Mouse (Mus musculus): ENCODE measurements around the gene Plxna2.

Gene Plxna2

GRCm38 (mm10) chr1:194617918-194618317 lies at the start of gene Plxna2:
TSS of gene Plxna2 (plus strand) at chr1:194618218.
- no peak for DNase-seq (ENCODE audit: low spot score)

GRCm38 (mm10) chr1:194573870-194574269 lies 44.1 kb upstream of the Plxna2 start:
- no peak for DNase-seq (ENCODE audit: low spot score)

- DNase-seq (ENCODE audit: low spot score), result no peak
These were observed 39.7 kb upstream of the Plxna2 start for GRCm38 (mm10) chr1:194578270-194578669.

DNA sequence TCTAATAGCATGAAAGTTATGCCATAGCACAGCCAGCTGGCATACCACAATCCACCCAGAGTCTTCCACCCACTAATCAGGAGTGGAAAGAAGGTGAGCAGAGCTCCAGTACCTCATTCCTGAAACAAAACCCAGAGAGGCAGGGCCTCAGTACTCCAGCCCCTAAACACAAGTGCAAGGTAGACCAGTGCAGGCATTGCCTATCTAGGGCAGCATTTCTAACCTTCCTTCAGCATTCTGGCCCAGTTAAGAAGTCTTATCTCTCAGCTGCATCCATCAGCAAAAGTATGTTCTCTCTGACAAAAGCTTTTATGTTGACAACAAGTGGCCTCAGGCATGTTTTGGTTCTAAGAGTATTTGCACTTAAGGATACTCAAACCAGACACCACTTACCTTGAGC lies 37.5 kb upstream of the Plxna2 start:
- DNase-seq (ENCODE audit: low spot score), result no peak

GRCm38 (mm10) chr1:194586670-194587069 lies 31.3 kb upstream of the Plxna2 start:
- no peak for DNase-seq (ENCODE audit: low spot score)

GRCm38 (mm10) chr1:194587532-194587931 lies 30.5 kb upstream of the Plxna2 start:
- no peak for DNase-seq (ENCODE audit: low spot score)

DNA sequence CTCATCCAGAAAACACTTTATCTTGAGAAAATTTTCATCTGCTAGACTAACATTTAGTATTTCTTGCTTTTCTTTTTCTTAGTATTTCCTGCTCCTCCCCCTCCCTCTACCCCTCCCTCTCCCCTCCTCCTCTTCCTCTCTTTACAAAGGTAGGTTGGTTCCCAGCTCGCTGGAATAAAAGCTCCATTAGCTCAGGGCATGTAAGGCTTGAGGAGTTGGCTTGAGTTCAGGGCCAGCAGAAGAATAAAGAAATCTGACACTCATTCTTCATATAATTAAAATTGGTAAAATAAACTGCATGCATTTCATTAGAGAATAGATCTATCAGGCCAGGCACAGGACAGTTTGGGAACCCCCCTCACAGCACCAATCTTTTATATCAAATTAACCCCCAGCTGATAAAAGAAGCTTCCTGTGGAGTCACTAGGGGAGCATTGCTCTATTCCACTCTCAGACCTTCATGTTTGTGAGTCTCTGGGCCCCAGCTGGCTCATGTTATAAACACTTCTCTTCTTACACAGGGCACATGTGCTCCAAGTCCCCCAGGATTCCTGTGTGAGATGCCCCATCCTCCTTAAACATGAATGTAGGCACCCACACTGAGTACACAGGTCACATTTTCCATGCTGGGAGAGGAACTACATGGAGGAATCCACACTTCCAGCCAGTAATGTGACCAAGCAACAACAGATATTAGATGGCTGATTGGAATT lies 29.9 kb upstream of the Plxna2 start:
- DNase-seq (ENCODE audit: low spot score), result no peak

- DNase-seq (ENCODE audit: low spot score), result no peak
These were observed 29.1 kb upstream of the Plxna2 start for GRCm38 (mm10) chr1:194588711-194589451.

- no peak for DNase-seq (ENCODE audit: low spot score)
These were observed 24.9 kb upstream of the Plxna2 start for GRCm38 (mm10) chr1:194593155-194593554.

GRCm38 (mm10) chr1:194607406-194608261 lies 10.4 kb upstream of the Plxna2 start:
- DNase-seq (ENCODE audit: low spot score), result no peak

DNA sequence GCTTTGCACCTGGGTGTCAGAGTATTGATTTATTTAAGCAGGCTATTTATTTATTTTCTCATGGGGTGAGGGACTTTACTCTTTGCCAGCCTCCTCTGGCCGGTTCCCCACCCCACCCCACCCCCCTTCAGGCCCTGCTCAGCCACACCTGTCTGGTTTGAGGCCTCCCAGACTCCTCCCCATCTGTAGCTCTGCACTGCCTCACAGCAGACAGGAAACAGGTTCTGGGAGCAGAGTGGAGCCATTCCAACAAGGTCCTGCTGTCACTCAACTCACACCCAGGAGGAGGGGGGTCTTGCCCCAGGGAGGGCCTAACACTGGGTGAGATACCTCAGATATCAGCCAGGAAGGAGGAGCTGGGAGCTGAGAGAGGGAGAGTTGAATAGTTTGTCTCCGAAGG lies 7.5 kb upstream of the Plxna2 start:
- DNase-seq (ENCODE audit: low spot score), result no peak

- no peak for DNase-seq (ENCODE audit: low spot score)
These were observed 5.4 kb upstream of the Plxna2 start for GRCm38 (mm10) chr1:194612628-194613027.

GRCm38 (mm10) chr1:194613271-194613834 lies 4.7 kb upstream of the Plxna2 start:
- no peak for DNase-seq (ENCODE audit: low spot score)

- DNase-seq (ENCODE audit: low spot score), result no peak
These were observed 3.8 kb upstream of the Plxna2 start for GRCm38 (mm10) chr1:194613923-194614830.

GRCm38 (mm10) chr1:194616136-194616535 lies 1.9 kb upstream of the Plxna2 start:
- DNase-seq (ENCODE audit: low spot score), result no peak

GRCm38 (mm10) chr1:194618841-194619311 lies 858 bp downstream of the Plxna2 start:
- DNase-seq (ENCODE audit: low spot score), result peak; percentile 86

DNA sequence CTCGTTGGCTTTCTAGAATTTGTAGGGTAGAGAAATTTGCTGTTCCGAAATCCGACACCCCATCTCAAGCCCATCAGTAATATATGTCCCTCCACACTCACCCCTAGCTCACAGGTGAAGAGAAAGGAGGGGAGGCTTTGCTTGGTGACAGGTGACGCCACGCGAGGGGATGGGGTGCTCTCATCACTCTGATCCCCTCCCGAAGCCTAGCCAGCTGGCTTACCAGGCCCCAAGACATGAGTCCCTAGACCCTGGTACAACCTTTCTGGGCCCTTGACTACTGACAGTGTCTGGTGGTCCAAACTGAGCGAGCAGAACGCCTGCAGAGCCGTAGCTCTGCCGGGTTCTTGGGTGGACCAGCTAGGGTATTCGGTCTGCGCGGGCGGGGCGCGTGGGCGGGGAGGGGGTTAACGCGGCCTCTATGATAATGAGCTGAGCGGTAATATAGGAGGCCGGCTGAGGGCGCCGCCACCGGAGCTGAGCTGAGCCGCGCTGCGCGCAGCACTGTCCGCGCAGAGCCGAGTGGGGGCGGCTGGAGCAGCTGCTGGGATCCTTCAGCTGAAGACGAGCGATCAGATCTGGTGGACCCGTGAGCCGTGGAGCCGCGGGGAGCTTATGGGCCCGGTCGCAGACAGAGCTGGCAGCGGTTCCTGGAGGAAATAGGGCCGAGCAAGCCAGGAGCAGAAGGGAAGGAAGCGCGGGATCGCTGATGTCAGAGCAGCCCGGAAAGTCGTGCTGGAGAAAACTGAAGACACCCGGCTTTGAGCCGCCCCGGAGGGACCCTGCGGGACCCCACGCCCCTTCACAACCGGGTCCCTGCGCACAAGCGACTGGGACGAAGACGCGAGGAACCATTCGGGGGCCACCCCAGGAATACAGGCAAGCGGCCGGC lies 1.6 kb downstream of the Plxna2 start:
- DNase-seq (ENCODE audit: low spot score), result peak; percentile 85

GRCm38 (mm10) chr1:194620245-194620991 lies 2.4 kb downstream of the Plxna2 start:
- peak; percentile 81 for DNase-seq (ENCODE audit: low spot score)

- no peak for DNase-seq (ENCODE audit: low spot score)
These were observed 4.2 kb downstream of the Plxna2 start for GRCm38 (mm10) chr1:194622174-194622573.

All from lung, postnatal 25 days (tissue).